Mouse (Mus musculus) C2C12 (cell line): Measurements from ENCODE around the gene Elavl4.

Source experiments
- CEBPB ChIP-seq: IDR thresholded peaks from one replicate; pipeline ENCODE4 v1.6.1; 2011; ENCODE audit warnings: low read depth, mild to moderate bottlenecking, control low read depth, moderate library complexity
- CTCF ChIP-seq: IDR thresholded peaks from one replicate; pipeline ENCODE4 v1.5.1; 2011; ENCODE audit not compliant: control insufficient read depth, insufficient read depth, insufficient read length
- MAX ChIP-seq: IDR thresholded peaks from one replicate; pipeline ENCODE4 v1.6.1; 2011; ENCODE audit warnings: mild to moderate bottlenecking, control low read depth
- MYOD1 ChIP-seq: IDR thresholded peaks from one replicate; pipeline ENCODE4 v1.6.1; 2011; ENCODE audit warnings: low read depth; ENCODE audit not compliant: control insufficient read depth, insufficient read length
- MYOG ChIP-seq: IDR thresholded peaks from one replicate; pipeline ENCODE4 v1.6.1; 2011; ENCODE audit not compliant: control insufficient read depth, insufficient read length; ENCODE audit errors: extremely low read depth

DNA sequence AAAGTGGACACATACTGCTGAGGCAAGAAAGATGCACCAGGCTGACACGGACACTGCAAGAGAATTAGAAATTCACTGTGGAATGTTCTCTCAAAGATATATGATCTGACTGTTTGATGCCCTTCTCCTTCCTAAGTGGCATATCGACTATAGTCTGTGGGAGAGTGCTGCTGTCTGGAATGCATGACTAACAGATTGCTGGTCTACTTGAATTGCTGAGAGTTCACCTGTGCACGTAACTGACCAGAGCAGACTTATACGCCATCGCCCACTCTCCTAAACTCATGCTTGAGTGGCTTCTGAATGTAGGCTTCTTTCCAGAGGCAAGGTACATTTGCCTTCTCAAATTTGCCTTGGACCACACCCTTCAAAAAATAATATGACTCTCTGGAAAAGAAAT lies 58.5 kb downstream of the Elavl4 start:
- TF ChIP-seq CTCF: no peak
- no peak for TF ChIP-seq MAX
- TF ChIP-seq MYOG: no peak
- TF ChIP-seq CEBPB: no peak
- no peak for TF ChIP-seq MYOD1
